Comparison of ENCODE assay signal across 18 mouse cellular contexts in the genomic region with DNA sequence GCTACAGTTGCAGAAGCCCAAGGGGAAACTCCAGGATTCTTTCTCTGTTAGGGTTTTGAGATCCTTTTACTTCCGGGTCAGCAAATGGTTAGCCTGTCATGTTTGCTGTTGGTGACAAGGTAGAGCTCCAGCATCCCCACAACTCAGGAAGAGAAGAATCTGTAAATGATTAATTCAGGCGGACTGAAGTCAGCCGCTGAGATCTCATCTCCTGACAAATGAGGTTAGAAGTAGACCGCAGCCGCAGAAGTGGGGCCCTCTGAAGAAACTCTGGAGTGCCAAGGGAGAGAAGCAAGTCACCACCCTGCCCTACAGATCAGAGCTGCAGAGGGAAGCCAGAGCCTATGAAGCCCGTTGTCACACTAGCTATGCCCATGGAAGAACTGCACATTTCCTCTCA. TPM values are rescaled to one million over a fixed set of nuclear protein-coding genes. Genes with fewer than 3 reads are reported as not detected.
"Had no signal": no experiment of that assay in that cellular context is flagged by ENCODE, and none has a peak within 500 bp of the region (broad histone marks: within the 10 kb centered on the region; RNA-seq: fewer than 3 reads in every experiment).

No protein-coding gene starts in this region.

- H3K27me3 ChIP-seq: hindbrain, embryonic 13.5 days; limb, embryonic 12.5 days; liver, embryonic 13.5 days; lung, embryonic 15.5 days; midbrain, embryonic 15.5 days; neural tube, embryonic 12.5 days; stomach, embryonic 15.5 days had no signal

- H3K9ac ChIP-seq: hindbrain, embryonic 13.5 days; limb, embryonic 12.5 days; liver, embryonic 13.5 days; liver, postnatal 0 days; lung, embryonic 15.5 days; midbrain, embryonic 15.5 days; neural tube, embryonic 12.5 days; stomach, embryonic 15.5 days had no signal

- H3K9me3 ChIP-seq: hindbrain, embryonic 13.5 days; limb, embryonic 12.5 days; liver, embryonic 13.5 days; lung, embryonic 15.5 days; megakaryocyte, embryonic 14.5 days; midbrain, embryonic 15.5 days; neural tube, embryonic 12.5 days; stomach, embryonic 15.5 days had no signal

- H3K4me1 ChIP-seq: hindbrain, embryonic 13.5 days; limb, embryonic 12.5 days; liver, embryonic 13.5 days; lung, embryonic 15.5 days; midbrain, embryonic 15.5 days; neural tube, embryonic 12.5 days; stomach, embryonic 15.5 days had no signal

- H3K4me2 ChIP-seq: hindbrain, embryonic 13.5 days; limb, embryonic 12.5 days; liver, embryonic 13.5 days; lung, embryonic 15.5 days; midbrain, embryonic 11.5 days; midbrain, embryonic 15.5 days; neural tube, embryonic 12.5 days; stomach, embryonic 15.5 days had no signal

- H3K4me3 ChIP-seq: hindbrain, embryonic 13.5 days; limb, embryonic 12.5 days; liver, embryonic 13.5 days; lung, embryonic 15.5 days; megakaryocyte, embryonic 14.5 days; midbrain, embryonic 15.5 days; neural tube, embryonic 12.5 days; stomach, embryonic 15.5 days had no signal

- DNase-seq: liver; liver, embryonic 13.5 days; liver, postnatal 0 days; lung, postnatal 14 days; right cerebral cortex, postnatal 14 days; thymus, postnatal 14 days had no signal

- H3K36me3 ChIP-seq: hindbrain, embryonic 13.5 days; limb, embryonic 12.5 days; liver, embryonic 13.5 days; lung, embryonic 15.5 days; midbrain, embryonic 15.5 days; neural tube, embryonic 12.5 days; stomach, embryonic 15.5 days had no signal

- ATAC-seq: hindbrain, postnatal 0 days; liver, postnatal 0 days; midbrain, embryonic 15.5 days had no signal

- H3K27ac ChIP-seq: hindbrain, embryonic 13.5 days; hindbrain, postnatal 0 days; limb, embryonic 12.5 days; liver, embryonic 13.5 days; lung, embryonic 15.5 days; macrophage; midbrain, embryonic 15.5 days; neural tube, embryonic 12.5 days; stomach, embryonic 15.5 days had no signal

RNA-seq across cellular contexts. Expression of a gene that starts 37.4 kb away (rescaled TPM):
- total RNA-seq: monocyte, adult 5-6 weeks; neutrophil, adult 5-6 weeks had no signal
- polyA plus RNA-seq: macrophage had no signal
